Mouse (Mus musculus) C2C12 (cell line): ENCODE results near the gene Gm11627.

ENCODE experiments used
- CTCF ChIP-seq: IDR thresholded peaks from one replicate; pipeline ENCODE4 v1.5.1; 2011; ENCODE audit not compliant: control insufficient read depth, insufficient read depth, insufficient read length
- USF1 ChIP-seq: IDR thresholded peaks from one replicate; pipeline ENCODE4 v1.6.1; 2011; ENCODE audit warnings: low read depth, mild to moderate bottlenecking, control low read depth, moderate library complexity

DNA sequence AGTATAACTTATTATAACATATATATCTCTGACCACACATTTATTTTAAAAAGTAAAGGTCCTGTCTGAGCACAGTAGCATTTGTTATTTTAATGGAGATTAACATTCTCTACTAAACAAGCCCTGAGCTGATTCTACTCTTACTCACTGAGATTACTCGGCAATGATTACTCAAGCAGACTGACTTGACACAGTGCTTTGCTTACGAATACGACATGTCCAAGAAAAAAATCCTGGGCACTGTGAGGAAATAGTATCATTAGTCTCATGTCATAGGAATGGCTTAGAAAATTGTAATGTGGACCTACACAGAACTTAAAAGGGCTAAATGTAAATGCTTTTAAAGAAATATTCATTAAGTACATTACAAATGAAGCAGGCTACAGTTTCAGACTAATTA lies 43.1 kb downstream of the Gm11627 start:
- TF ChIP-seq CTCF (no peak), USF1 (no peak)
